Comparison of ENCODE assay signal across 8 mouse cellular contexts in genomic region chr3:108145534-108146445, GRCm38 (mm10). TPM values are rescaled to one million over a fixed set of nuclear protein-coding genes. Genes with fewer than 3 reads are reported as not detected.
A peak's percentile ranks its signal among the peaks of the same experiment; 100 is the strongest.
DNase-seq lines count a peak whose midpoint lies in the region; ATAC-seq and TF ChIP-seq lines count a peak whose summit lies in the region.

Gene Gnai3 (minus strand): TSS chr3:108146146.

- peak; percentile 83 for TF ChIP-seq POLR2A in olfactory bulb, adult 2 months (IDR thresholded peaks at IDR 0.05; ENCODE audit: insufficient read depth, low read depth, low read length)
- peak; percentile 89 for TF ChIP-seq POLR2A in thymus, adult 2 months (IDR thresholded peaks at IDR 0.05; ENCODE audit: control insufficient read depth, extremely low read depth, insufficient read depth, low read length, poor library complexity)

- no peaks in the 10 kb centered on the region; the same call in 1 of the 2 replicates for H3K27me3 ChIP-seq in G1E (ENCODE audit: insufficient read depth, low read length)
- no peaks in the 10 kb centered on the region for H3K27me3 ChIP-seq in forebrain, embryonic 16.5 days (replicated peaks; ENCODE audit: control insufficient read depth, insufficient read depth, low read length)
- H3K27me3 ChIP-seq in lung, embryonic 14.5 days (ENCODE audit: insufficient read depth, low read length): no peaks in the 10 kb centered on the region
- no peaks in the 10 kb centered on the region for H3K27me3 ChIP-seq in thymus, adult 2 months (ENCODE audit: control insufficient read depth, insufficient read depth, low read length)

- H3K27ac ChIP-seq in forebrain, embryonic 16.5 days (ENCODE audit: low read length): peak within 1 kb of the TSS; percentile 90
- H3K27ac ChIP-seq in layer of hippocampus, adult 2 months: peak within 1 kb of the TSS; percentile 93
- peak within 1 kb of the TSS; percentile 92 for H3K27ac ChIP-seq in lung, embryonic 14.5 days (ENCODE audit: low read depth)
- peak within 1 kb of the TSS; percentile 74 for H3K27ac ChIP-seq in olfactory bulb, adult 2 months (ENCODE audit: insufficient read depth, low read depth, low read length)
- peak within 1 kb of the TSS; percentile 43 for H3K27ac ChIP-seq in thymus, adult 2 months (ENCODE audit: control insufficient read depth, insufficient read depth, low read length)

- intact Hi-C loops in heart, postnatal 36 days (cut with DNase I): loop anchor here (2.0 to 5.0 kb wide), 4 partner anchors 59 to 448 kb away; partner anchors contain the start of genes Ahcyl1 and Ampd2

- peak within 1 kb of the TSS; percentile 91 for H3K9ac ChIP-seq in forebrain, embryonic 16.5 days (replicated peaks; ENCODE audit: low read depth, low read length)
- H3K9ac ChIP-seq in lung, embryonic 14.5 days: peak within 1 kb of the TSS; percentile 93

- peaks cover 34% of the 10 kb centered on the region for H3K36me3 ChIP-seq in G1E (replicated peaks)
- no peaks in the 10 kb centered on the region; the same call in 1 of the 2 replicates for H3K36me3 ChIP-seq in forebrain, embryonic 16.5 days (ENCODE audit: control insufficient read depth, insufficient read depth)
- 0 out of 2 replicates have a peak, but pooled peaks cover 3% of the 10 kb centered on the region for H3K36me3 ChIP-seq in lung, embryonic 14.5 days (ENCODE audit: insufficient read depth)
- no peaks in the 10 kb centered on the region for H3K36me3 ChIP-seq in thymus, adult 2 months (ENCODE audit: control insufficient read depth, insufficient read depth, low read length)

- peak within 1 kb of the TSS; percentile 90 for H3K4me2 ChIP-seq in forebrain, embryonic 16.5 days (ENCODE audit: low read length)
- H3K4me2 ChIP-seq in lung, embryonic 14.5 days: peak within 1 kb of the TSS; percentile 90

- DNase-seq in G1E (ENCODE audit: low spot score): peak; percentile 92
- peak; percentile 90 to 93 for DNase-seq in cerebellum, adult 18-20 months
- DNase-seq in heart, postnatal 36 days: peak; percentile 90
- peak; percentile 86 to 90 for DNase-seq in layer of hippocampus, adult 2 months (ENCODE audit: low spot score in 2 of 2)
- peak; percentile 97 for DNase-seq in lung, embryonic 14.5 days
- DNase-seq in thymus, adult 2 months: peak; percentile 91

- WGBS in forebrain, embryonic 16.5 days: under 1% methylated on average over 63 of the region's 63 CpGs
- under 1% methylated on average over 63 of the region's 63 CpGs for WGBS in lung, embryonic 14.5 days
- under 1% methylated on average over 63 of the region's 63 CpGs for WGBS in olfactory bulb, adult 2 months
- WGBS in thymus, adult 2 months: under 1% methylated on average over 63 of the region's 63 CpGs

- H3K4me1 ChIP-seq in G1E (ENCODE audit: insufficient read depth, low read depth, low read length): peaks cover 45% of the 10 kb centered on the region
- peaks cover 25% of the 10 kb centered on the region for H3K4me1 ChIP-seq in forebrain, embryonic 16.5 days (replicated peaks; ENCODE audit: control insufficient read depth, insufficient read depth, low read length)
- peaks cover 7% of the 10 kb centered on the region; the same call in 1 of the 2 replicates for H3K4me1 ChIP-seq in lung, embryonic 14.5 days (ENCODE audit: insufficient read depth)
- peaks cover 10% of the 10 kb centered on the region for H3K4me1 ChIP-seq in olfactory bulb, adult 2 months (ENCODE audit: control insufficient read depth, insufficient read depth, low read length)
- peaks cover 9% of the 10 kb centered on the region for H3K4me1 ChIP-seq in thymus, adult 2 months (replicated peaks; ENCODE audit: control insufficient read depth, insufficient read depth, low read length)

- no peaks in the 10 kb centered on the region for H3K9me3 ChIP-seq in G1E (replicated peaks)
- H3K9me3 ChIP-seq in forebrain, embryonic 16.5 days (ENCODE audit: control insufficient read depth, low read length): no peaks in the 10 kb centered on the region
- no peaks in the 10 kb centered on the region for H3K9me3 ChIP-seq in lung, embryonic 14.5 days (ENCODE audit: low read depth, low read length)

- peak; percentile 89 for ATAC-seq in G1E (ENCODE audit: extremely low read depth, insufficient number of reproducible peaks, low FRiP score, poor library complexity, severe bottlenecking)
- ATAC-seq in forebrain, embryonic 16.5 days: peak; percentile 96
- peak; percentile 96 for ATAC-seq in lung, embryonic 14.5 days (ENCODE audit: insufficient read depth)

- TF ChIP-seq CTCF in G1E (IDR thresholded peaks at IDR 0.05; ENCODE audit: low read depth, low read length): no peak
- TF ChIP-seq CTCF in layer of hippocampus, adult 2 months (conservative IDR thresholded peaks at IDR 0.05): peak; percentile 58
- peak; percentile 37; the same call in 1 of the 2 replicates for TF ChIP-seq CTCF in lung, embryonic 14.5 days (IDR thresholded peaks at IDR 0.05; ENCODE audit: low read depth)
- peak; percentile 14; the same call in 1 of the 2 replicates for TF ChIP-seq CTCF in olfactory bulb, adult 2 months (IDR thresholded peaks at IDR 0.05; ENCODE audit: insufficient read depth, low read depth, low read length)
- peak; percentile 56; the same call in 1 of the 2 replicates for TF ChIP-seq CTCF in thymus, adult 2 months (IDR thresholded peaks at IDR 0.05; ENCODE audit: borderline replicate concordance, control insufficient read depth, extremely low read depth, insufficient read depth, low read length, poor library complexity)

- H3K4me3 ChIP-seq in G1E (ENCODE audit: low read depth, low read length): peak within 1 kb of the TSS; percentile 96
- H3K4me3 ChIP-seq in forebrain, embryonic 16.5 days (replicated peaks; ENCODE audit: low read length): peak within 1 kb of the TSS; percentile 93
- peak within 1 kb of the TSS; percentile 94 for H3K4me3 ChIP-seq in layer of hippocampus, adult 2 months
- peak within 1 kb of the TSS; percentile 99 for H3K4me3 ChIP-seq in lung, embryonic 14.5 days (ENCODE audit: low read depth, low read length)
- peak within 1 kb of the TSS; percentile 79 for H3K4me3 ChIP-seq in olfactory bulb, adult 2 months (ENCODE audit: insufficient read depth, low read depth, low read length)
- H3K4me3 ChIP-seq in thymus, adult 2 months (ENCODE audit: control insufficient read depth, insufficient read depth, low read length): peak within 1 kb of the TSS; percentile 88

RNA-seq across cellular contexts. Expression of gene Gnai3, which starts in this region (rescaled TPM):
- total RNA-seq in G1E (2014; fragmentation: Nextera tagmentation) (254 and 274 TPM in 2 replicates), G1E (2017) (413 and 481 TPM in 2 replicates)
- 36.8 and 37.9 TPM in 2 replicates for polyA plus RNA-seq in G1E (2012)
- 155 and 191 TPM in 2 replicates for polyA plus RNA-seq in forebrain, embryonic 16.5 days (2015; fragmentation: Nextera tagmentation; extraction: Ambion mirVana)
- total RNA-seq in heart, postnatal 36 days (2021): 10 to 100 TPM; 18.3 to 20.0 TPM
- 10 to 100 TPM; 28.0 to 28.4 TPM for total RNA-seq in layer of hippocampus, adult 2 months (2021)
- polyA plus RNA-seq in lung, embryonic 14.5 days (2014; fragmentation: Nextera tagmentation; extraction: Ambion mirVana): 172 and 178 TPM in 2 replicates
- polyA plus RNA-seq in olfactory bulb, adult 2 months (2012; ENCODE audit: insufficient read depth, insufficient read length, low replicate concordance, missing spikeins): not detected in 2 replicates
- 34.3 and 35.7 TPM in 2 replicates for polyA plus RNA-seq in thymus, adult 2 months (2012; rRNA removed)

Comparison
In these comparisons a context has a peak if more than half of its experiments do, and no peak if none do; other contexts are left out.
1. Peak in every context shown above with its lines: DNase-seq, ATAC-seq, H3K4me3 ChIP-seq and H3K27ac ChIP-seq.
2. RNA of gene Gnai3 (total RNA-seq): 254 to 481 TPM in G1E; 28.0 to 28.4 TPM in layer of hippocampus, adult 2 months and 18.3 to 20.0 TPM in heart, postnatal 36 days; every median in the first group is over 4 times any median in the second.
3. H3K27ac ChIP-seq: peak in every context shown above with its lines; median percentile 93 in layer of hippocampus, adult 2 months; 92 in lung, embryonic 14.5 days; 90 in forebrain, embryonic 16.5 days; 74 in olfactory bulb, adult 2 months; 43 in thymus, adult 2 months.